In genomic region chr10:8792412-8792811, GRCm38 (mm10) we compare ENCODE assay signal across 9 mouse cellular contexts.
DNase-seq lines count a peak whose midpoint lies in the region; ATAC-seq and TF ChIP-seq lines count a peak whose summit lies in the region.
"Had no signal": no experiment of that assay in that cellular context is flagged by ENCODE, and none has a peak within 500 bp of the region (broad histone marks: within the 10 kb centered on the region; RNA-seq: fewer than 3 reads in every experiment).

No protein-coding gene starts in this region.

- TF ChIP-seq POLR2A in spleen, adult 2 months (IDR thresholded peaks at IDR 0.05; ENCODE audit: low read depth, low read length): no peak

- WGBS in spleen, adult 2 months: 54% methylated on average over 5 of the region's 5 CpGs
- 50% methylated on average over 5 of the region's 5 CpGs for WGBS in liver, embryonic 14.5 days (ENCODE audit: insufficient replicate concordance)
- WGBS in neural tube, embryonic 13.5 days: 69% methylated on average over 5 of the region's 5 CpGs

- no peaks in the 10 kb centered on the region for H3K4me1 ChIP-seq in spleen, adult 2 months (ENCODE audit: control insufficient read depth, insufficient read depth, insufficient read length)
- H3K4me1 ChIP-seq in liver, embryonic 14.5 days (replicated peaks; ENCODE audit: control insufficient read depth in 2 of 2, insufficient read depth in 2 of 2, low read length in 1 of 2): no peaks in the 10 kb centered on the region; a peak in 1 of 4 replicates
- 0 out of 2 replicates have a peak, but pooled peaks cover 4% of the 10 kb centered on the region for H3K4me1 ChIP-seq in neural tube, embryonic 13.5 days (replicated peaks)
- H3K4me1 ChIP-seq: embryonic facial prominence, embryonic 12.5 days had no signal

- H3K27me3 ChIP-seq in spleen, adult 2 months (ENCODE audit: control insufficient read depth, insufficient read depth, low read length): no peaks in the 10 kb centered on the region
- no peaks in the 10 kb centered on the region for H3K27me3 ChIP-seq in liver, embryonic 14.5 days (ENCODE audit: control insufficient read depth, insufficient read depth, low read length)
- no peaks in the 10 kb centered on the region for H3K27me3 ChIP-seq in neural tube, embryonic 13.5 days
- H3K27me3 ChIP-seq: embryonic facial prominence, embryonic 12.5 days had no signal

- H3K9me3 ChIP-seq in liver, embryonic 14.5 days (ENCODE audit: control insufficient read depth, low read length): no peaks in the 10 kb centered on the region
- no peaks in the 10 kb centered on the region for H3K9me3 ChIP-seq in neural tube, embryonic 13.5 days
- H3K9me3 ChIP-seq: embryonic facial prominence, embryonic 12.5 days had no signal

- TF ChIP-seq EP300 in liver, embryonic 14.5 days (IDR thresholded peaks at IDR 0.05; ENCODE audit: low read depth): no peak

- peak in 1 of 2 experiments; percentile 27 for DNase-seq in spleen, adult 2 months (ENCODE audit: low read depth in 1 of 2, low spot score in 2 of 2)
- DNase-seq in spleen, adult 12 weeks (ENCODE audit: low spot score): no peak
- DNase-seq in cerebellum, postnatal 14 days: peak; percentile 80 to 85
- DNase-seq in gastrocnemius, postnatal 10 days: peak; percentile 66
- DNase-seq in kidney, adult 8-10 months: peak; percentile 28 to 81
- peak in 1 of 3 experiments; percentile 13 for DNase-seq in liver, embryonic 14.5 days (ENCODE audit: low read depth in 3 of 3, low spot score in 3 of 3)

- no peak overlapping the region for H3K4me2 ChIP-seq in liver, embryonic 14.5 days (ENCODE audit: low read depth)
- H3K4me2 ChIP-seq in neural tube, embryonic 13.5 days: no peak overlapping the region
- H3K4me2 ChIP-seq: embryonic facial prominence, embryonic 12.5 days had no signal

- H3K36me3 ChIP-seq in spleen, adult 2 months (ENCODE audit: control insufficient read depth, insufficient read depth, low read length): no peaks in the 10 kb centered on the region
- no peaks in the 10 kb centered on the region for H3K36me3 ChIP-seq in liver, embryonic 14.5 days (replicated peaks; ENCODE audit: control insufficient read depth, insufficient read depth, low read depth)
- no peaks in the 10 kb centered on the region for H3K36me3 ChIP-seq in neural tube, embryonic 13.5 days

- TF ChIP-seq CTCF in spleen, adult 2 months (IDR thresholded peaks at IDR 0.05; ENCODE audit: extremely low read depth, insufficient read depth, insufficient read length, insufficient replicate concordance): peak; percentile 35; the same call in 1 of the 2 replicates
- peak; percentile 67 for TF ChIP-seq CTCF in liver, embryonic 14.5 days (IDR thresholded peaks at IDR 0.05; ENCODE audit: low read depth)

- H3K27ac ChIP-seq in spleen, adult 2 months (ENCODE audit: insufficient read depth, low read length): no peak overlapping the region
- H3K27ac ChIP-seq in liver, embryonic 14.5 days: no peak overlapping the region
- no peak overlapping the region for H3K27ac ChIP-seq in neural tube, embryonic 13.5 days (replicated peaks)
- H3K27ac ChIP-seq: embryonic facial prominence, embryonic 12.5 days had no signal

- no peak for ATAC-seq in liver, embryonic 14.5 days (ENCODE audit: insufficient read depth)
- peak; percentile 32; the same call in 1 of the 2 replicates for ATAC-seq in neural tube, embryonic 13.5 days (ENCODE audit: low read depth)
- ATAC-seq in erythroid progenitor cell, adult 5-6 weeks (replicated peaks; ENCODE audit: low FRiP score, poor library complexity, severe bottlenecking): no peak

- H3K4me3 ChIP-seq in spleen, adult 2 months (ENCODE audit: extremely low read depth, insufficient read depth, insufficient read length): no peak overlapping the region
- H3K4me3 ChIP-seq in liver, embryonic 14.5 days (ENCODE audit: insufficient read depth in 1 of 2, low read depth in 2 of 2, low read length in 2 of 2): no peak overlapping the region
- H3K4me3 ChIP-seq in neural tube, embryonic 13.5 days: no peak overlapping the region
- H3K4me3 ChIP-seq: embryonic facial prominence, embryonic 12.5 days had no signal

- no peak overlapping the region for H3K9ac ChIP-seq in liver, embryonic 14.5 days (replicated peaks)
- no peak overlapping the region for H3K9ac ChIP-seq in neural tube, embryonic 13.5 days
- H3K9ac ChIP-seq: embryonic facial prominence, embryonic 12.5 days had no signal
